Mouse (Mus musculus) heart, adult 9 months (tissue): Measurements from ENCODE around the gene Lars2.
"Not testable (repeated sequence)": the region's sequence is repeated elsewhere in the genome, so short reads cannot be mapped to it uniquely, and the experiment has no call there.

ENCODE experiments used
- DNase-seq, 2 experiments: peaks; one replicate each; pipeline ENCODE4 v3.0.0; 2022; ENCODE audit warnings: low spot score in 2 of 2

The Lars2 gene

GRCm38 (mm10) chr9:123366708-123367385 lies at the start of gene Lars2:
TSS of gene Lars2 (plus strand) at chr9:123366927.
- peak; percentile 90 to 93 for DNase-seq

DNA sequence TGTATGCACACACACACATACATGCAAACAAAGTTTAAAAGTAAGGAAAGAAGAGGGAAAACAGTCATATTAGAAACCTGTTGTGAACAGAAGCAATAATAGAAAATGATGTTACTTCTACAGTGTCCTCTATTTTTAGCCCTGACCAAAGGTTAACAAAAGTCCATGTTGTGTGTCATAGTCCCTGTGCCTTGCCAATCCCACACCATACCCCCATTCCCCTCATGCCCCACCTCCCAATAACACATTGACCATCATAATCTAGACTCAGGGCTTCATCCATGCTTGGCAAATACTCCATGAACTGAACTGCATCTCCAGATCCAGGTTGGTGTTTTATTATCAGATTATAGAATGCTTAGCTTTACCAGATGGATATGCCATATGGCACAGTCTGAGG lies 40.6 kb upstream of the Lars2 start:
- DNase-seq = no peak

DNA sequence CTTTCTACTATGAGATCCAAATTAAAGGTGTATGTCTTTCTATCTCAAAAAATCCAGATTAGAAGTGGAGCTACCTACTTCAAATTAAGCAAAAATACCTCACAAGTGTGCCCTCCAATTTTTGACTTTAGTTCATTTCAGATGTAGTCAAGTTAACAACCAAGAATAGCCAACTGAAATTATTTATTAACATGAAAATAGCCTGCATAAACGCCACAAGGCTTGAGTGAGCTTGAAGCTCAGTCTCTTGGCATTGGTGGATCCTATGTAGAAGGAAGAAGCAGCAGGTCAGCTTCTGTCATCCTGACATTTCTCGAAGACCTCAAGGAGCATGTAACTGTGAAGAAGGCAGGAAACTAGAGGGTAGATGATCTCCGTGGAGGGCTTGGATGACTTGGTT lies 38.4 kb upstream of the Lars2 start:
- DNase-seq = no peak

GRCm38 (mm10) chr9:123329831-123330230 lies 36.9 kb upstream of the Lars2 start:
- DNase-seq = no peak

DNA sequence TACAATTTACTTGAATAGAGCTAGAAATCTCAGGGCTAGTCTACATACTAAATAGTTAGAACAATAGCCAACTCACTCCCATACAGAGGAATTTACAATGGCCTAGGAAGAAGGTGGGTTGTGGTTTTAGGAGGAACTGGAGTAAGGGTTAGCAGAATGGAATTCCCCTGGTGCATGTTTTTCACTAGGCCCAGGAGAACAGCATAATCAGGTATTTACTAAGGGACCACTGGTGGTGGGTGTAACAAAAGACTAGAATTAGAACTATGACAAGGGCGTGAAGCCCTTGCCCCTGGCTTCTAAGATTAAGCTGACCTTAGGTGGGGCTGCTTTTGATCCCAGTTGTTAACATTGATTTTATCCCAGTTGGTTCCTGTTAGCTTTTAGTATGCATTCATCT lies 36.5 kb upstream of the Lars2 start:
- not testable (repeated sequence) for DNase-seq

DNA sequence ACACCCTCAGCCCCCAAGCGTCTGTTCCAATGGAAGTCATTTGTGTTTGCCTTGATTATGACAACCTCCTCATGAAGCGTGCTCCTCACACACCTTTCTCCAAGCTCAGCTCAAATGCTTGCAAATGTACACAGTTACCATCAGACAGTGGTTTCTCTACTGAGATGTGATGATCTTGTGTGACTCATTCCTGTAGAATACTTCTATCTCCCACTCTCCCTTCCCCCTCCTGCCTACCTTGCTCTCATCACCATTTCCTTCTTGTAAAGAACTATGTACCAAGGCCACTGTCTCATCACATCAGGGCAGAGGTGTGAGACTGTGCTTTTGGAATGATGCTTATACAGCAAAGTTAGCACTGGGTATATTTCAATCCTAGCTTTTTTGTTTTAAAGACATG lies 33.2 kb upstream of the Lars2 start:
- no peak for DNase-seq

DNA sequence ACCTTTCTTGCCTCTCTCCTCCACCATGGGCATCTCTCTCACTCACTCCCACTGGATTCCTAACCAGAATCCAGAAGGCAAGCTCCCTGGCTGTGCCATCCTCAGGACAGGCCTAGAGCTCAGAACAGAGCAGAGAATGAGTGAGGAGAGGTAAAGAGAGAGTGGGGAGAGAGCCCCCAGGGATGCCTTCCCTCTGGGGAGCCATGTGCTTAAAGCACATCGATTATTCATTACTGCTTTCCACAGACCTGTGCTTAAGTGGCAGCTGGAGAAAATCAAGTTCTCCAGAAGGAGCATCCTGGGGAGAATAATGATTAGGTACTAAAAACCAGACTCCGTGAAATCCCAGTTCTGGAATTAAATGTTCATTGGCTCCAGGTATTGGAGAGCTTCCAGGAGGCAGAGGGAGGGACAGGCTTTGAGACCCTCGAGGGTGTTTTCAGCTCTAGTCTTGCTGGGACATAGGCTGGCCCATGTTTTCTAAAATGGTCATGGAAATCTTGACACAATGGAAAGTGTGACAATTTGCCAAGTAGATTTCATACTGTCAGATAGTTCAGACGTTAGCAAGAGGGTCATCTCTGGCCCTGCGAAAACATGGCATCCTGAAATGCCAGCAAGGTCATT lies 31.6 kb upstream of the Lars2 start:
- DNase-seq = no peak

DNA sequence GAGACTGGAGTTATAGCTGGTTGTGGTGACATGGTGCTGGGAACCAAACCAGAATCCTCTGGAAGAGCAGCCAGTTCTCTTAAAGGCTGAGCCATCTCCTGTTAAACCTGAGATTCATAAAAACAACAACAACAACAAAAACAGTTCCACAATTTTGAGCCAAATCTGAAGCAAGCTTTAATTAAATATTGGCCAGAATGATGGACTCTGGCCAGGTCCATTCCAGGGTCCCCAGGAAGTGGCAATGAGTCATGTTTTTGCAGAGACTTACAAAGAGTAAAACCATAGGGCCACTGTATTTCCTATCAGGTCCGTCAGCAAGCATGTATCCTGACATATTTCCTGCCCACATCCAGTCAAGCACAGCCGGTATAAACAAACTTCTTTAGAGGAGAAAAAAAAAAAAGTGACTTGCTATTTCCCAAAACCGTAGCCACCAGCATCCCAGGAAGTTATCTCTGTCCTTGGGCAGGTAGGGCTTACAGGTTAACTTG lies 27.0 kb upstream of the Lars2 start:
- DNase-seq = no peak

- DNase-seq = no peak
These were observed 25.5 kb upstream of the Lars2 start for GRCm38 (mm10) chr9:123341256-123341655.

- DNase-seq = no peak
These were observed 23.7 kb upstream of the Lars2 start for GRCm38 (mm10) chr9:123343069-123343468.

- not testable (repeated sequence) for DNase-seq
These were observed 17.4 kb upstream of the Lars2 start for GRCm38 (mm10) chr9:123349286-123349685.

- DNase-seq = no peak
These were observed 6.7 kb upstream of the Lars2 start for GRCm38 (mm10) chr9:123359981-123360380.

GRCm38 (mm10) chr9:123365353-123365752 lies 1.4 kb upstream of the Lars2 start:
- DNase-seq = no peak

DNA sequence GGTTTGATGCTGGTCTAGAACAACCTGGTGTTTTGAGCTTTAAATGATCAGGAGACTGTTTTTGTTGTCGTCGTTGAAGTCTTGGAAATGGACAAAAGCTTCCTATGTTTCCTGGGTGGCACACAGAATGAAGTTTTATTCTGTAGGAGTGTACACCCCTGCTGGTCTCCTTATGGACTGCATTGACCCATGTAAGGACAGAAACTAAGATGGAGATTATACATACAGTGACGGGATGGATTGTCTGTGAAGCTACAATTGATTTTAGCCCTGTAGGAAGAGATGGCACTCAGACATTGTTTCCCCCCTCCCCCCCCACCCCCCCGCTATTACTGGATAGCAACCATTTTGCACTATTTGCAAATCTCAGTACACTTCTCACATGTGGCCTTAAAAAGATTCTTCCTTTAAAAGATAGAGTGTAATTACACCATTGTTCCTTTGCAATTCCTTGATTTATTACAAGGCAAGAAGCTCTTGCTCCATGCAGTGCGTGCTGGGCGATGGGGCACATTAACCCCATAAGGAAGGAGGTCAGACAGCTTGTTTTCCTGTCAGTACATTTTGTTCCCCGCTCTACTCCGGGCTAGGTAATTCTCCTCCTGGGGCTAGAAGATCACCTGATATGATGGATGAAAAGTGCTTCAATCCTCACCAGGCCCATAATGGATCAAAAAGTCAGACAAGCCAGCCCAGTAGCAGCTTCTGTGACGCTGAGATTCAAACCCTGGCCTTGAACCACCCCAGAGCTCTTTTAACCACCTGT lies 602 bp upstream of the Lars2 start:
- peak in 1 of 2 experiments; percentile 4 for DNase-seq

DNA sequence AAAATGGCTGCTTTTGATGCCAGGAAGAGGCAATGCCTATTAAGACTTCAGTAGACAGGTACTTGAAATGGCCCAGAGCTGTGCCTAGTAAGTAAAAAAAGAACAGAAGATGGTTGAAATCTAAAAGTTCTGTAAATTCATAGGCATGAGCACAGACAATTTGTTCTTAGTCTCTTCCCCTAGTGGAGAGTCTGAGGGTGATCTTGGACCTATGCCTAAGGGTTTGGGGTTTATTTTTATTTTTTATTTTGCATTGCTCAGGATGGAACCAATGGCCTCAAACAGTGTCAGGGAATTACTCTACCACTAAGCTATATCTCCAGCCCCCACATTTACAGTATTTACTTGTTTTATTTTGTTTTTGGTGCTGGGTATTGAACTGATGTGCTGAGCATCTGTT lies 909 bp downstream of the Lars2 start:
- DNase-seq = no peak

- no peak for DNase-seq
These were observed 15.7 kb downstream of the Lars2 start for GRCm38 (mm10) chr9:123382399-123382798.

- DNase-seq = no peak
These were observed 18.0 kb downstream of the Lars2 start for GRCm38 (mm10) chr9:123384696-123385095.

GRCm38 (mm10) chr9:123385352-123386198 lies 18.8 kb downstream of the Lars2 start:
- DNase-seq = no peak

DNA sequence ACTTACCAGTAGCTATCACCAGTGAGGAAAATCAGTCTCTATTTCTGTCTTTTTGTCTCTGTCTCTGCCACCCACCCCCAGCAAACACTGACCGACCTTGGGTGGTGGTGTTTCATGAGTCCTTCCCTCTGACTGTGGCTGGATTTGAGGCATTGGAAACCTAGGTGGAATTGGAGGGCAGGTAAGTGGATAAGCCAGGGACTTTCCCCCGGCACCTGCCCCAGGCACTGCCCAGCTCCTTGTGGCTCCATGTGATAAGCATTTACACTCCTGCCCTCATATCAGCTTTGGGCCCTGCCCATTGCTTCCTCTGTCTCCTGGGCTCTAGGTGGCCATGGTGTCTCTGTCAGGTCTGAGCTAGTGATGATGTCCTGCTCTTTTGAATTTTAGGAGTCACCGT lies 19.6 kb downstream of the Lars2 start:
- DNase-seq = no peak

GRCm38 (mm10) chr9:123388087-123389007 lies 21.6 kb downstream of the Lars2 start:
- DNase-seq = not testable (repeated sequence)
